Mouse (Mus musculus): ENCODE measurements around the gene Plcb4.

DNA sequence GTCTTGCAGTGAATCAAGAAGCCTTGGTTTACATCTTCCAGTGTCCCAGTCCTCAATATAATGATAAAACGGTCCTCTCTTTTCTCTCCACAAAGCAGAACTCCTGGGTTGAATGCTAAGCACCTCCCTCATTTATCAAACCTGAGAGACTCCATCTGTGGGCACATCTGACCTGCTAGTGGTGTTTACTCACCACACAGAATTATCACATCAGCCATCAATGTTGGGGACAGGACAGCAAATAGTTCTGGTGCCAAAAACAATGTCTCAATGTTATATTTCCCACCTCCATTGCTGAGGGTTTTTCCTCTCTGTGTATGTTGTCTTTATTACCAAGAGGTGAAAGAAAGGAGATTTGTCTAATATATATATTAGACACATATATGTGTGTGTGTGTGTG, 321.6 kb downstream of the Plcb4 start:
- TF ChIP-seq EP300 (IDR thresholded peaks at IDR 0.05) (no peak), CTCF (IDR thresholded peaks at IDR 0.05) (no peak)

Data from lung, postnatal 0 days (tissue).